Mouse (Mus musculus) macrophage (primary cell): ENCODE measurements around the gene Pitx1. TPM values are rescaled to one million over a fixed set of nuclear protein-coding genes. Genes with fewer than 3 reads are reported as not detected.

ENCODE experiments used
- H3K27ac ChIP-seq: fragments of 350-480 bp; formaldehyde crosslinking; 2 replicates; pipeline ENCODE4 v1.9.0; 2021
- H3K36me3 ChIP-seq: fragments of 350-480 bp; formaldehyde crosslinking; 2 replicates; pipeline ENCODE4 v1.9.0; 2021; ENCODE audit errors: inconsistent target
- H3K4me3 ChIP-seq: fragments of 350-480 bp; formaldehyde crosslinking; 2 replicates; pipeline ENCODE4 v1.9.0; 2021; ENCODE audit errors: inconsistent target
- H3K79me2 ChIP-seq: fragments of 350-480 bp; formaldehyde crosslinking; 2 replicates; pipeline ENCODE4 v1.9.0; 2021; ENCODE audit errors: inconsistent target
- WGBS: methylation state at CpG from one replicate; pipeline ENCODE4 v1.1.7; 2026; ENCODE audit warnings: inconsistent platforms; ENCODE audit not compliant: missing documents; 5-methylcytosine and 5-hydroxymethylcytosine counted together
- polyA plus RNA-seq: library from polyadenylated mRNA; stranded (reverse); fragments of 250-400 nt; gene quantifications from 3 replicates; pipeline ENCODE4 v1.2.4, GENCODE M21; 2018; ENCODE audit warnings: inconsistent platforms
- total RNA-seq, 78 experiments: library from RNA; depleted of rRNA; stranded (reverse); fragments of 250-400 nt; gene quantifications; 1 replicate in 9 of 78; 2 replicates in 24 of 78; 3 replicates in 43 of 78; 4 replicates in 2 of 78; pipeline ENCODE4 v1.2.4; 2018; ENCODE audit warnings: inconsistent platforms in 56 of 78

Gene Pitx1
- 1 to 10 TPM in 1 of 26 experiments, not detected in 25; 1.8 TPM for total RNA-seq (2018; cell fraction: chromatin; rRNA removed)
- total RNA-seq (2018; cell fraction: cytosol; rRNA removed), result not detected
- total RNA-seq (2018; cell fraction: nucleus; rRNA removed), result under 1 TPM in 1 of 26 experiments, not detected in 25; 0.55 TPM
- polyA plus RNA-seq, result not detected in 3 replicates

DNA sequence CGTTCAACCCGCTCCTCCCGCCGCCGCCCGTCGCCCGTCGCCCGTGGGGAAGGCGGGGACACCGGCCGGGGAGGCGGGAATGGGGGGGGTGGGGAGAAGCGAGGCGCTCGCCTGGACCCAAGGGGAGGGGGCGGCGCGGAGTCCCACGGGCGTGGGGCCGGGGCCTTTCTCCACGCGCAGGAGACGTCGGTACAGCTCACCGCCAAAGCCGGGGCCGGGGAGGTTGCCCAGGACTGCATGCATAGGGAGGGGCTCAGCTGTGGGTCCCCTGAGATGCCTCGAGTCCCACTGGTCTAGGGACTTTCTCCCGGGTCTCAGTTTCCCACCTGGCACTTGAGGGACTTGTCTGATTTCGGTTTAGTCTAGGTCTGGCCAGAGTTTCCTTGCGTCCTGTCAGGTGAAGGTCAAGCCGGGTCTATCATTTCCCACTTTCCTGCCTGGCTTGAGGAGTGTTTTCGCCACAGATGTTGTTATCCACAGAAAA is at the start of gene Pitx1:
TSS of gene Pitx1 (minus strand) at position 51 of the 484 bp plus-strand sequence.
- H3K36me3 ChIP-seq, result no peaks in the 10 kb centered on the region
- H3K4me3 ChIP-seq, result no peak within 1 kb of the TSS
- 5% methylated on average over 36 of the region's 36 CpGs for WGBS
- no peaks in the 10 kb centered on the region for H3K79me2 ChIP-seq
- H3K27ac ChIP-seq, result no peak within 1 kb of the TSS

DNA sequence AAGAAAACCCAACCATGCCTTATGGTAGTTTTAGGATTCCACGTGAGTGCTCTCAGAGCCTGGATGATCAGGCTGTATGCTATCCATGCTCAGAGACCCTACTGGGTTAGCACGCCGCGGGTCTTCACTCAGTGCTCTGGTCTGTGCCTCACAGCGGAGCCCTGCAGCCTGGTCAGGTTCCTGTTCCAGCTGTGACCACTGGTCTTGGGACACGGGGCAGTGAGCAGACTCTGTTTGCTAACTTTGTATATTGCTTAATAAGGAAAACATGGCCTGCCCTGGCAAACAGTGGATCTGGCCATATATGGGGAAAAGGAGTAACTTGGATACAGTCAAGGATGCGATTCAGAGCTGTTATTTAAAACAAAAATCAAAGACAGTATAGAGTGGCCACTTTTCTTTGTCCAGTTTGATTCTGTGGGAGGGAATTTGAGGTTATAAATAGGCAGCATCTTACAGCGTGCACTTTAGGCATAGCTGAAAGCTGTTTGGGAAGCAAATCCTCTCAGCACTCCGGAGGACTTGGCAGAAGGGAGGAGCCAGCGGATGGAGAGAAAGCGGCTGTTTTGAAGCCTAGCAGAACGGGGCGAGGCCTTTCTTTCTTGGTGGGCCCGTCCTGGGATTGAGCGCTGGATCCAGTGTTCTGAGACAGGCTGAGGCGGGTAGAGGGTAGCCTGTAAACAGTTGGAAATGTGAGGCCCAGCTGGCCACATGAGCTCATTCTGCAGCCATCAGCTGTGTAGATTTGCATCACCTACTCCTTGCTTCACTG is 45.6 kb upstream of the Pitx1 start:
- Histone ChIP-seq H3K79me2 (no peaks in the 10 kb centered on the region), H3K27ac (no peak overlapping the region), H3K4me3 (no peak overlapping the region), H3K36me3 (no peaks in the 10 kb centered on the region)
- 81% methylated on average over 16 of the region's 16 CpGs for WGBS

GRCm38 (mm10) chr13:55878353-55878752 is 42.4 kb upstream of the Pitx1 start:
- H3K36me3 ChIP-seq, result no peaks in the 10 kb centered on the region
- WGBS, result 91% methylated on average over 4 of the region's 4 CpGs
- no peak overlapping the region for H3K4me3 ChIP-seq
- no peaks in the 10 kb centered on the region for H3K79me2 ChIP-seq
- no peak overlapping the region for H3K27ac ChIP-seq

GRCm38 (mm10) chr13:55871410-55871809 is 35.4 kb upstream of the Pitx1 start:
- Histone ChIP-seq H3K36me3 (no peaks in the 10 kb centered on the region), H3K27ac (no peak overlapping the region), H3K4me3 (no peak overlapping the region), H3K79me2 (no peaks in the 10 kb centered on the region)
- 83% methylated on average over 5 of the region's 7 CpGs for WGBS

GRCm38 (mm10) chr13:55870001-55870400 is 34.0 kb upstream of the Pitx1 start:
- Histone ChIP-seq H3K4me3 (no peak overlapping the region), H3K27ac (no peak overlapping the region)
- WGBS, result 100% methylated on average over 1 of the region's 1 CpGs

DNA sequence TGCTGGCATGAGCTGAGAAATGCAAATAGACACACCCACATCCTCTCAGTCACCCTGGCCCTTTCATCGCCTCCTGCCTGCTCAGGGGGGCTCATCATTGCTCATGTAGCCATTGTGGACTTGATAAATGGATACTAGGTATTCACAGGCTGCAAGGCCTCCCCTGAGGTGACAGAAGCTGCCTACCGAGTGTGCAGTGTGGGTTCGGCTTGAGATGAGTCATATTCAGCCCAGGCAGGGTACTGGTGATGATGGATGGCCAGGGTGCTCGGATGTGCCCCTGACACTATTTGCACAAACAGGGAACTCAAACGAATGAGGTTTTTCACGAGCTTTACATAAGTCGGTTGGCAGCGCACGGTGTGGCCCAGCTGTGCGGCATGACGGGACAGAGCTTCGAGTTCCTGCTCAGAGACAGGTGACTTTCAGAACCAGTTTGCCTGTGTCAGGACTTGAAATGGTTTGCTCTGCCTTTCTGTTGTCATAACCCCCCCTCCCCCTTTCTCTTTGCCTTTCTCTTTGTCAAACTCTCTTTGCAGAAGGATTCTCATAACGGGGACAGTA is 31.6 kb upstream of the Pitx1 start:
- no peak overlapping the region for H3K4me3 ChIP-seq
- no peaks in the 10 kb centered on the region for H3K79me2 ChIP-seq
- no peak overlapping the region for H3K27ac ChIP-seq
- 73% methylated on average over 12 of the region's 13 CpGs for WGBS
- H3K36me3 ChIP-seq, result no peaks in the 10 kb centered on the region

More at GRCm38 (mm10) chr13:55870001-55870400, 34.0 kb upstream of the Pitx1 start:
- H3K36me3 ChIP-seq, result no peaks in the 10 kb centered on the region
- no peaks in the 10 kb centered on the region for H3K79me2 ChIP-seq

DNA sequence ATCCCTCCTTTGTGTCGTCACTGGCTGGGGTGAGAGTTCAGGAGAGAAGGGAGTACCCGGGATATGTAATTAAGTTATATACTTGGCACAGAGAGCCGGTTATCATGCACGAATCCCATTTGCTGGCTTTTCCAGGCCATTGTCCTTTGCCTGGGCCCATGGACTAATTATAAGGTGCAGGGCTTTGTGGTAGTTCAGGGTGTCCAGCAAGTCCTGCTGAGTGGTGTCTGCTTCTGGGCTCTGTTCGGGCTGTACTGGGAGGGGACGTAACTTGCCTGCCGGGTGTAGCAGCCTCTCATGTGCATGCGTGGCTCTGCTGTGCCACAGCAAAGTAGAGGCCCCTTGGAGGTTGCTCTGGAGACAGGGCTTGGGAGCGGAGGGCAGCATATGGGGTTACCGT is 24.5 kb upstream of the Pitx1 start:
- Histone ChIP-seq H3K79me2 (no peaks in the 10 kb centered on the region), H3K27ac (no peak overlapping the region), H3K4me3 (no peak overlapping the region), H3K36me3 (no peaks in the 10 kb centered on the region)
- 90% methylated on average over 10 of the region's 10 CpGs for WGBS

- Histone ChIP-seq H3K27ac (no peak overlapping the region), H3K79me2 (no peaks in the 10 kb centered on the region), H3K36me3 (no peaks in the 10 kb centered on the region), H3K4me3 (no peak overlapping the region)
- WGBS, result 16% methylated on average over 5 of the region's 5 CpGs
Measured at GRCm38 (mm10) chr13:55858463-55858862, 22.5 kb upstream of the Pitx1 start.

DNA sequence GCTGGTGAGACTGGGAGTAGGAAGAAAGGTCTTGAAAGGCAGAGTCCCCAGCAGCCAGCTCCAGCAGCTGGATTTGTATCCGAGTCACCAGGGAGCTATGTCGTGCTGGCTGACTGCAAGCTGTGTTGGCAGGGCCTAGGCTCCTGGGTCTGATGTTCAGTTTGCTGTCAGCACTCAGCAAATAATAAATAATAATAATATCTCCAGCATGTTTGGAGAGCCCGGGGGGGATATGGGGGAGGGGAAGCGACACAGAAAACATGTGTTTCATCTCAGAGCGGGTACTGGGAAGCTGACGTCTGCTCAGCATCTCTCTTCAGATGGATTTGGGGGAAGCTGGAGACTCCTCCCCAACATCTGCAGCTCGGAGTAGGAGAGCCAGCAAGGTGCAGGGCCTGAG is 19.8 kb upstream of the Pitx1 start:
- no peaks in the 10 kb centered on the region for H3K79me2 ChIP-seq
- WGBS, result 90% methylated on average over 7 of the region's 7 CpGs
- H3K27ac ChIP-seq, result no peak overlapping the region
- H3K4me3 ChIP-seq, result no peak overlapping the region
- no peaks in the 10 kb centered on the region for H3K36me3 ChIP-seq

GRCm38 (mm10) chr13:55852205-55852604 is 16.2 kb upstream of the Pitx1 start:
- Histone ChIP-seq H3K36me3 (no peaks in the 10 kb centered on the region), H3K4me3 (no peak overlapping the region), H3K79me2 (no peaks in the 10 kb centered on the region), H3K27ac (no peak overlapping the region)
- 60% methylated on average over 3 of the region's 3 CpGs for WGBS

GRCm38 (mm10) chr13:55850726-55851125 is 14.7 kb upstream of the Pitx1 start:
- no peaks in the 10 kb centered on the region for H3K36me3 ChIP-seq
- 88% methylated on average over 5 of the region's 5 CpGs for WGBS
- H3K27ac ChIP-seq, result no peak overlapping the region
- H3K4me3 ChIP-seq, result no peak overlapping the region
- no peaks in the 10 kb centered on the region for H3K79me2 ChIP-seq

GRCm38 (mm10) chr13:55848604-55849190 is 12.7 kb upstream of the Pitx1 start:
- no peaks in the 10 kb centered on the region for H3K36me3 ChIP-seq
- H3K27ac ChIP-seq, result no peak overlapping the region
- 55% methylated on average over 13 of the region's 13 CpGs for WGBS
- H3K4me3 ChIP-seq, result no peak overlapping the region
- no peaks in the 10 kb centered on the region for H3K79me2 ChIP-seq

DNA sequence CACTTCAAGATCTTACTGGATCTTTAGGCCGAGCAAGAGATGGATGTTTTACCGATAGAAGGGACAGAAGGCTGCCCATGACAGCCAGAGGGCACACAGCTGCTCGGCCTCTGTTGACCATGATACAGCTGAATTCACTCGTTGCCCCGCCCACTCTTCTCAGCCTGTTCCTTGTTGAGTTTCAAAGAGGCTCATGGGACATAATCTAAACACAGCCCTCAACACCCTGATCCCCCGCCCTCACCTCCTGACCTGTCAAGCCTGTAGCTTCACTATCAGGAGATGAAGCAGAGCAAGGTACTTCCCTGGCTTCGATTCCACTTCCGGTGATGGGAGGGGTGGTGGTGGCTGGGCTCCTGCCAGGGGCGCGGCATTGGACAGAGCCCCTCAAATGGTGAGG is 11.8 kb upstream of the Pitx1 start:
- WGBS, result 16% methylated on average over 10 of the region's 10 CpGs
- H3K4me3 ChIP-seq, result no peak overlapping the region
- H3K79me2 ChIP-seq, result no peaks in the 10 kb centered on the region
- no peaks in the 10 kb centered on the region for H3K36me3 ChIP-seq
- no peak overlapping the region for H3K27ac ChIP-seq

- no peaks in the 10 kb centered on the region for H3K36me3 ChIP-seq
- H3K4me3 ChIP-seq, result no peak overlapping the region
- WGBS, result 100% methylated on average over 1 of the region's 1 CpGs
- no peak overlapping the region for H3K27ac ChIP-seq
- H3K79me2 ChIP-seq, result no peaks in the 10 kb centered on the region
Measured at GRCm38 (mm10) chr13:55843700-55844099, 7.7 kb upstream of the Pitx1 start.

DNA sequence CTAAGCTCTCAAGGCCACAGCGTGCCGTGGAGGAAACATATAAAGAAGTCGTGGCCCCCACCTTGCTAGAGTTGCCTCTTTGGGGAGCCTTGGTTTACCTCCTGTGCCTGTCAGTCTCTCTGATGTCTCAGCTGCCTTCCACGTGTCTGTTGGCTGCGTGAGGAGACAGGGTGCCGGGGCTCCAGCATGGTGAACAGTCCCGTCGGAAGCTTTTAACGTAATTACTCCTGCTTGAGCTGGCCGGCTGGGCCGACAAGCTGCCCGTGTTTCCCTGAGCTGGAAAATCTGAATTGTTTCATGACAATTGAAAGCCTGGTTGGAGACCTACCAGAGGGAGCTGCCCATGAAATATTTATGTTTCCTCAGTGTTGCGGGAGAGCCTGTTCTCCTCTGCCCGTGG is 4.2 kb upstream of the Pitx1 start:
- H3K79me2 ChIP-seq, result no peaks in the 10 kb centered on the region
- no peak overlapping the region for H3K4me3 ChIP-seq
- no peaks in the 10 kb centered on the region for H3K36me3 ChIP-seq
- no peak overlapping the region for H3K27ac ChIP-seq
- WGBS, result 63% methylated on average over 13 of the region's 14 CpGs
